9 mouse cellular contexts compared by ENCODE assay signal in the genomic region with DNA sequence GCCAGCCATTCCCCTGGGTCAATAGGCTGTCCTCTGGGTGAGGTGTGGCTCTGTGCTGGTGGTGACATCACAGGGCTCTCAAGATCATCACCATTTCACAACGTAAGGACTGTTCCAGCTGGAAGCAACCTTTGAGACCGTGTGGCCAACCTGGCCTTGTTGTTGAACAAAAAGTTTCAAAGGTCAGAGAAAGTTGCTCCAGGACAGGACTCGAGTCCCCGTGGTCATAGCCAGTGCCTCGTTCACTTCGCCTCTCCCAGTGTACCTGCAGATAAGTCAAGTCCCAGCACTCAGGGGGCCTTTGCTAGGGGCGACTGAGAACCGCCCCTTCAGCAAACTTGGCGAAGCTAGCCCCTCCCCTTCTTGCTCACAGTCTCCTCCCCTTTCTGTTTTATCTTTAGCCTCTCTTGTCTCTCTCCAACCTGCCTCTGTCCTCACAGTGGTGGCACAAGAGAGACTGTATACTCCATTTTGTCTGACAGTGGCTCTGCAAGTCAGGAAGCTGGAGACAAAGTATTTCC. TPM values are rescaled to one million over a fixed set of nuclear protein-coding genes. Genes with fewer than 3 reads are reported as not detected.
DNase-seq lines count a peak whose midpoint lies in the region; ATAC-seq lines count a peak whose summit lies in the region.
"Had no signal": no experiment of that assay in that cellular context is flagged by ENCODE, and none has a peak within 500 bp of the region (broad histone marks: within the 10 kb centered on the region; RNA-seq: fewer than 3 reads in every experiment).

No protein-coding gene starts in this region.

- no peak overlapping the region for H3K9ac ChIP-seq in kidney, embryonic 14.5 days (ENCODE audit: low read depth, low read length)
- H3K9ac ChIP-seq in stomach, embryonic 16.5 days (ENCODE audit: low read length) = no peak overlapping the region

- no peaks in the 10 kb centered on the region for H3K36me3 ChIP-seq in kidney, embryonic 14.5 days (ENCODE audit: control insufficient read depth, insufficient read depth, low read length)
- H3K36me3 ChIP-seq in stomach, embryonic 16.5 days (ENCODE audit: control insufficient read depth, insufficient read depth, low read length) = no peaks in the 10 kb centered on the region
- H3K36me3 ChIP-seq in hindbrain, embryonic 10.5 days = no peaks in the 10 kb centered on the region

- no peak overlapping the region for H3K4me2 ChIP-seq in kidney, embryonic 14.5 days (replicated peaks; ENCODE audit: low read depth, low read length)
- peak overlapping the region; percentile 8; the same call in 1 of the 2 replicates for H3K4me2 ChIP-seq in stomach, embryonic 16.5 days (ENCODE audit: low read depth, low read length)

- H3K9me3 ChIP-seq in kidney, embryonic 14.5 days (ENCODE audit: control insufficient read depth, low read length) = no peaks in the 10 kb centered on the region
- no peaks in the 10 kb centered on the region for H3K9me3 ChIP-seq in stomach, embryonic 16.5 days (replicated peaks; ENCODE audit: control insufficient read depth, low read length)
- H3K9me3 ChIP-seq in hindbrain, embryonic 10.5 days = no peaks in the 10 kb centered on the region

- peak; percentile 78 for DNase-seq in kidney, adult 11 months
- DNase-seq in c-Kit-negative CD71-positive TER-119-positive erythroid progenitor cells, embryonic 14.5 days (ENCODE audit: low read depth, low spot score) = peak; percentile 54
- DNase-seq in kidney, postnatal 36 days = peak; percentile 60 to 77
- DNase-seq in hindbrain, embryonic 10.5 days (ENCODE audit: low spot score) = no peak
- DNase-seq in left cerebral cortex, adult 9 months (ENCODE audit: low spot score in 2 of 2) = no peak
- no peak for DNase-seq in frontal cortex, postnatal 25 days (ENCODE audit: low spot score in 2 of 2)
- DNase-seq: right cerebral cortex, postnatal 14 days had no signal

- no peak overlapping the region for H3K4me3 ChIP-seq in kidney, embryonic 14.5 days (ENCODE audit: low read length)
- H3K4me3 ChIP-seq in stomach, embryonic 16.5 days (replicated peaks; ENCODE audit: low read length) = no peak overlapping the region
- no peak overlapping the region; the same call in 1 of the 2 replicates for H3K4me3 ChIP-seq in hindbrain, embryonic 10.5 days

- no peaks in the 10 kb centered on the region for H3K27me3 ChIP-seq in kidney, embryonic 14.5 days (ENCODE audit: control insufficient read depth, insufficient read depth, low read length)
- H3K27me3 ChIP-seq in stomach, embryonic 16.5 days (ENCODE audit: control insufficient read depth, insufficient read depth, low read length) = no peaks in the 10 kb centered on the region
- no peaks in the 10 kb centered on the region for H3K27me3 ChIP-seq in hindbrain, embryonic 10.5 days (ENCODE audit: insufficient read depth, poor library complexity, severe bottlenecking)

- 29% methylated on average over 9 of the region's 9 CpGs for WGBS in kidney, embryonic 14.5 days
- WGBS in stomach, embryonic 16.5 days = 23% methylated on average over 9 of the region's 9 CpGs
- WGBS in hindbrain, embryonic 10.5 days = 30% methylated on average over 9 of the region's 9 CpGs

- no peak overlapping the region for H3K27ac ChIP-seq in kidney, embryonic 14.5 days (ENCODE audit: low read depth, low read length)
- no peak overlapping the region for H3K27ac ChIP-seq in stomach, embryonic 16.5 days (ENCODE audit: low read length)
- no peak overlapping the region for H3K27ac ChIP-seq in hindbrain, embryonic 10.5 days

- H3K4me1 ChIP-seq in kidney, embryonic 14.5 days (ENCODE audit: control insufficient read depth, insufficient read depth, low read length) = 0 out of 2 replicates have a peak, but pooled peaks cover 2% of the 10 kb centered on the region
- peaks cover 2% of the 10 kb centered on the region; the same call in 1 of the 2 replicates for H3K4me1 ChIP-seq in stomach, embryonic 16.5 days (ENCODE audit: control insufficient read depth, insufficient read depth, low read length)
- H3K4me1 ChIP-seq in hindbrain, embryonic 10.5 days (replicated peaks) = peaks cover 11% of the 10 kb centered on the region; the same call in 1 of the 2 replicates

- ATAC-seq in kidney, embryonic 14.5 days (ENCODE audit: low FRiP score, low TSS enrichment) = no peak
- peak; percentile 86 for ATAC-seq in stomach, embryonic 16.5 days (ENCODE audit: insufficient read depth, low FRiP score)

RNA-seq across cellular contexts. Expression of a gene that starts 22.6 kb away (rescaled TPM):
- polyA plus RNA-seq in kidney, embryonic 14.5 days (2014; fragmentation: Nextera tagmentation; extraction: Ambion mirVana) = 27.8 and 41.8 TPM in 2 replicates
- 46.5 and 46.6 TPM in 2 replicates for polyA plus RNA-seq in stomach, embryonic 16.5 days (2015; fragmentation: Nextera tagmentation; extraction: Ambion mirVana)
- 31.5 and 38.7 TPM in 2 replicates for polyA plus RNA-seq in hindbrain, embryonic 10.5 days (2016; fragmentation: Nextera tagmentation; extraction: Ambion mirVana)

Comparison
In these comparisons a context has a peak if more than half of its experiments do, and no peak if none do; other contexts are left out.
1. DNase-seq: peak in kidney, adult 11 months (single experiment), c-Kit-negative CD71-positive TER-119-positive erythroid progenitor cells, embryonic 14.5 days (single experiment) and kidney, postnatal 36 days (2 of 2); none in hindbrain, embryonic 10.5 days (single experiment), left cerebral cortex, adult 9 months (0 of 2) and frontal cortex, postnatal 25 days (0 of 2).